Mouse (Mus musculus): ENCODE measurements around the gene Hoxa2.

- TF ChIP-seq CTCF (IDR thresholded peaks at IDR 0.05; ENCODE audit: low read depth) (no peak), EP300 (IDR thresholded peaks at IDR 0.05; ENCODE audit: low read depth) (no peak)
Observed at GRCm38 (mm10) chr6:52178918-52179665, 14.5 kb upstream of the Hoxa2 start.

All from heart, postnatal 0 days (tissue).